Mouse (Mus musculus) neural tube, embryonic 11.5 days (tissue): Measurements from ENCODE around the gene Map1a. TPM values are rescaled to one million over a fixed set of nuclear protein-coding genes. Genes with fewer than 3 reads are reported as not detected.

Source experiments
- ATAC-seq: fragments of 200-750 bp; cut with Nextera tagmentation; 2 replicates; pipeline ENCODE4 v1.8.0; 2017; ENCODE audit warnings: moderate number of reproducible peaks, mild to moderate bottlenecking, moderate TSS enrichment, moderate library complexity; ENCODE audit not compliant: insufficient read depth, low FRiP score, low TSS enrichment
- DNase-seq: peaks from one replicate; pipeline ENCODE4 v3.0.0-alpha.2; 2015; ENCODE audit warnings: low spot score
- H3K27ac ChIP-seq: fragments of 300-500 bp; sonication (generic); 2 replicates; pipeline ENCODE4 v1.5.1; 2014; ENCODE audit warnings: low read depth, mild to moderate bottlenecking, low read length
- H3K27me3 ChIP-seq: fragments of 300-500 bp; sonication (generic); 2 replicates; pipeline ENCODE4 v1.6.1; 2014; ENCODE audit warnings: mild to moderate bottlenecking, low read length, mixed read lengths; ENCODE audit not compliant: control insufficient read depth, insufficient read depth
- H3K36me3 ChIP-seq: fragments of 300-500 bp; sonication (generic); 2 replicates; pipeline ENCODE4 v1.6.1; 2014; ENCODE audit warnings: mild to moderate bottlenecking, low read length, moderate library complexity, mixed read lengths; ENCODE audit not compliant: control insufficient read depth, insufficient read depth
- H3K4me1 ChIP-seq: fragments of 300-500 bp; sonication (generic); 2 replicates; pipeline ENCODE4 v1.6.1; 2014; ENCODE audit warnings: low read length, mixed read lengths; ENCODE audit not compliant: control insufficient read depth, insufficient read depth
- H3K4me2 ChIP-seq: fragments of 300-500 bp; sonication (generic); 2 replicates; pipeline ENCODE4 v1.6.1; 2014; ENCODE audit warnings: low read depth, mild to moderate bottlenecking, moderate library complexity
- H3K4me3 ChIP-seq: fragments of 300-500 bp; sonication (generic); 2 replicates; pipeline ENCODE4 v1.5.1; 2014; ENCODE audit warnings: low read depth, low read length
- H3K9ac ChIP-seq: fragments of 300-500 bp; sonication (generic); 2 replicates; pipeline ENCODE4 v1.6.1; 2014; ENCODE audit warnings: mild to moderate bottlenecking, low read length
- H3K9me3 ChIP-seq: fragments of 300-500 bp; sonication (generic); 2 replicates; pipeline ENCODE4 v1.6.1; 2016; ENCODE audit warnings: low read length; ENCODE audit not compliant: control insufficient read depth
- WGBS: fragments of 180-500 bp; shearing (Covaris S2); extraction: QIAGEN DNeasy Blood & Tissue Kit; methylation state at CpG from one replicate; pipeline ENCODE4 v1.1.7; 2014; 5-methylcytosine and 5-hydroxymethylcytosine counted together
- polyA plus RNA-seq: library from polyadenylated mRNA; unstranded; fragments of >200 nt; fragmentation: Nextera tagmentation; extraction: Ambion mirVana; gene quantifications from 2 replicates; pipeline ENCODE4 v1.2.1, GENCODE M21; 2014

Map1a gene
- polyA plus RNA-seq, 1 experiment from 2014 or later, result 17.5 TPM

- Histone ChIP-seq H3K4me2 (peak overlapping the region; percentile 62), H3K9ac (peak overlapping the region; percentile 24; the same call in 1 of the 2 replicates), H3K9me3 (no peaks in the 10 kb centered on the region), H3K36me3 (peaks cover 4% of the 10 kb centered on the region; the same call in 1 of the 2 replicates), H3K27ac (no peak overlapping the region), H3K27me3 (peaks cover 2% of the 10 kb centered on the region; the same call in 1 of the 2 replicates), H3K4me3 (0 out of 2 replicates have a peak overlapping the region, but pooled peaks have one; percentile 44), H3K4me1 (peaks cover 32% of the 10 kb centered on the region)
- no peak for DNase-seq
- WGBS, result 4% methylated on average over 6 of the region's 8 CpGs
- no peak for ATAC-seq
These were observed 8.7 kb downstream of the Map1a start for GRCm38 (mm10) chr2:121298131-121298530.

GRCm38 (mm10) chr2:121299471-121299870 lies 10.1 kb downstream of the Map1a start:
- DNase-seq, result no peak
- H3K9me3 ChIP-seq, result no peaks in the 10 kb centered on the region
- H3K36me3 ChIP-seq, result peaks cover 4% of the 10 kb centered on the region; the same call in 1 of the 2 replicates
- peaks cover 25% of the 10 kb centered on the region for H3K4me1 ChIP-seq
- no peak overlapping the region for H3K4me2 ChIP-seq
- ATAC-seq, result no peak
- no peak overlapping the region for H3K4me3 ChIP-seq
- peaks cover 2% of the 10 kb centered on the region; the same call in 1 of the 2 replicates for H3K27me3 ChIP-seq
- H3K27ac ChIP-seq, result no peak overlapping the region
- WGBS, result 86% methylated on average over 17 of the region's 17 CpGs
- no peak overlapping the region for H3K9ac ChIP-seq

GRCm38 (mm10) chr2:121300036-121300435 lies 10.6 kb downstream of the Map1a start:
- DNase-seq, result no peak
- WGBS, result 89% methylated on average over 10 of the region's 10 CpGs
- Histone ChIP-seq H3K27me3 (peaks cover 2% of the 10 kb centered on the region; the same call in 1 of the 2 replicates), H3K4me3 (no peak overlapping the region), H3K36me3 (peaks cover 4% of the 10 kb centered on the region; the same call in 1 of the 2 replicates), H3K9ac (no peak overlapping the region), H3K4me1 (peaks cover 22% of the 10 kb centered on the region), H3K4me2 (no peak overlapping the region), H3K27ac (no peak overlapping the region), H3K9me3 (no peaks in the 10 kb centered on the region)
- no peak for ATAC-seq

- H3K9me3 ChIP-seq, result no peaks in the 10 kb centered on the region
- WGBS, result 26% methylated on average over 5 of the region's 5 CpGs
- no peaks in the 10 kb centered on the region for H3K27me3 ChIP-seq
- DNase-seq, result no peak
- no peak for ATAC-seq
- no peak overlapping the region for H3K4me3 ChIP-seq
- no peak overlapping the region for H3K27ac ChIP-seq
- no peaks in the 10 kb centered on the region for H3K4me1 ChIP-seq
- H3K36me3 ChIP-seq, result no peaks in the 10 kb centered on the region
- no peak overlapping the region for H3K4me2 ChIP-seq
- no peak overlapping the region for H3K9ac ChIP-seq
These were observed 19.6 kb downstream of the Map1a start for GRCm38 (mm10) chr2:121308997-121309416.

GRCm38 (mm10) chr2:121316278-121316677 lies 26.9 kb downstream of the Map1a start:
- Histone ChIP-seq H3K4me3 (no peak overlapping the region), H3K9ac (no peak overlapping the region), H3K4me2 (no peak overlapping the region), H3K4me1 (no peaks in the 10 kb centered on the region), H3K27me3 (no peaks in the 10 kb centered on the region), H3K9me3 (no peaks in the 10 kb centered on the region), H3K36me3 (no peaks in the 10 kb centered on the region), H3K27ac (no peak overlapping the region)
- ATAC-seq (no peak), DNase-seq (no peak)
- 79% methylated on average over 8 of the region's 8 CpGs for WGBS

- DNase-seq (no peak), ATAC-seq (no peak)
- H3K27ac ChIP-seq, result no peak overlapping the region
- H3K9me3 ChIP-seq, result no peaks in the 10 kb centered on the region
- WGBS, result 94% methylated on average over 10 of the region's 10 CpGs
- H3K4me2 ChIP-seq, result no peak overlapping the region
- no peaks in the 10 kb centered on the region for H3K36me3 ChIP-seq
- no peak overlapping the region for H3K4me3 ChIP-seq
- H3K4me1 ChIP-seq, result no peaks in the 10 kb centered on the region
- no peak overlapping the region for H3K9ac ChIP-seq
- H3K27me3 ChIP-seq, result no peaks in the 10 kb centered on the region
These were observed 33.6 kb downstream of the Map1a start for GRCm38 (mm10) chr2:121323041-121323440.

- DNase-seq (no peak), ATAC-seq (no peak)
- Histone ChIP-seq H3K9ac (no peak overlapping the region), H3K4me3 (no peak overlapping the region), H3K27me3 (no peaks in the 10 kb centered on the region), H3K4me2 (no peak overlapping the region), H3K4me1 (no peaks in the 10 kb centered on the region), H3K27ac (no peak overlapping the region), H3K9me3 (no peaks in the 10 kb centered on the region), H3K36me3 (no peaks in the 10 kb centered on the region)
- WGBS, result 89% methylated on average over 10 of the region's 10 CpGs
These were observed 34.5 kb downstream of the Map1a start for GRCm38 (mm10) chr2:121323693-121324470.

- Histone ChIP-seq H3K9ac (no peak overlapping the region), H3K9me3 (no peaks in the 10 kb centered on the region), H3K4me2 (no peak overlapping the region), H3K4me3 (no peak overlapping the region), H3K36me3 (no peaks in the 10 kb centered on the region), H3K27me3 (no peaks in the 10 kb centered on the region), H3K27ac (no peak overlapping the region), H3K4me1 (no peaks in the 10 kb centered on the region)
- 93% methylated on average over 2 of the region's 2 CpGs for WGBS
- ATAC-seq, result no peak
- no peak for DNase-seq
These were observed 40.1 kb downstream of the Map1a start for GRCm38 (mm10) chr2:121329492-121329891.

- DNase-seq, result no peak
- no peak for ATAC-seq
- H3K4me1 ChIP-seq, result no peaks in the 10 kb centered on the region
- H3K27me3 ChIP-seq, result no peaks in the 10 kb centered on the region
- no peak overlapping the region for H3K4me2 ChIP-seq
- no peaks in the 10 kb centered on the region for H3K9me3 ChIP-seq
- H3K9ac ChIP-seq, result no peak overlapping the region
- no peak overlapping the region for H3K27ac ChIP-seq
- H3K36me3 ChIP-seq, result no peaks in the 10 kb centered on the region
- no peak overlapping the region for H3K4me3 ChIP-seq
These were observed 49.7 kb downstream of the Map1a start for GRCm38 (mm10) chr2:121339057-121339456.
